Mouse (Mus musculus): ENCODE measurements around the gene Tnfsf11. TPM values are rescaled to one million over a fixed set of nuclear protein-coding genes. Genes with fewer than 3 reads are reported as not detected.

Tnfsf11 gene
- polyA plus RNA-seq, 1 experiment from 2014 or later = 0.32 TPM

- no peaks in the 10 kb centered on the region for H3K9me3 ChIP-seq (replicated peaks)
- H3K36me3 ChIP-seq = no peaks in the 10 kb centered on the region
- no peaks in the 10 kb centered on the region for H3K4me1 ChIP-seq
- WGBS = 88% methylated on average over 11 of the region's 11 CpGs
- H3K9ac ChIP-seq = no peak overlapping the region
- no peak overlapping the region for H3K4me2 ChIP-seq
- H3K27ac ChIP-seq = no peak overlapping the region
- no peak overlapping the region for H3K4me3 ChIP-seq (replicated peaks)
- no peak for ATAC-seq (replicated peaks; ENCODE audit: low FRiP score)
- no peaks in the 10 kb centered on the region for H3K27me3 ChIP-seq
These were observed 25.4 kb downstream of the Tnfsf11 start for GRCm38 (mm10) chr14:78282490-78282889.

GRCm38 (mm10) chr14:78276395-78276930, 31.4 kb downstream of the Tnfsf11 start:
- Histone ChIP-seq H3K36me3 (no peaks in the 10 kb centered on the region), H3K9ac (no peak overlapping the region), H3K27ac (no peak overlapping the region), H3K27me3 (no peaks in the 10 kb centered on the region), H3K9me3 (replicated peaks) (no peaks in the 10 kb centered on the region), H3K4me1 (no peaks in the 10 kb centered on the region), H3K4me2 (no peak overlapping the region), H3K4me3 (replicated peaks) (no peak overlapping the region)
- WGBS = 67% methylated on average over 18 of the region's 18 CpGs
- ATAC-seq (replicated peaks; ENCODE audit: low FRiP score) = no peak

- no peaks in the 10 kb centered on the region for H3K9me3 ChIP-seq (replicated peaks)
- no peaks in the 10 kb centered on the region for H3K4me1 ChIP-seq
- H3K27me3 ChIP-seq = no peaks in the 10 kb centered on the region
- 82% methylated on average over 5 of the region's 5 CpGs for WGBS
- no peak overlapping the region for H3K9ac ChIP-seq
- H3K27ac ChIP-seq = no peak overlapping the region
- no peak for ATAC-seq (replicated peaks; ENCODE audit: low FRiP score)
- no peak overlapping the region for H3K4me2 ChIP-seq
- H3K36me3 ChIP-seq = no peaks in the 10 kb centered on the region
- H3K4me3 ChIP-seq (replicated peaks) = no peak overlapping the region
These were observed 33.0 kb downstream of the Tnfsf11 start for GRCm38 (mm10) chr14:78274851-78275250.

DNA sequence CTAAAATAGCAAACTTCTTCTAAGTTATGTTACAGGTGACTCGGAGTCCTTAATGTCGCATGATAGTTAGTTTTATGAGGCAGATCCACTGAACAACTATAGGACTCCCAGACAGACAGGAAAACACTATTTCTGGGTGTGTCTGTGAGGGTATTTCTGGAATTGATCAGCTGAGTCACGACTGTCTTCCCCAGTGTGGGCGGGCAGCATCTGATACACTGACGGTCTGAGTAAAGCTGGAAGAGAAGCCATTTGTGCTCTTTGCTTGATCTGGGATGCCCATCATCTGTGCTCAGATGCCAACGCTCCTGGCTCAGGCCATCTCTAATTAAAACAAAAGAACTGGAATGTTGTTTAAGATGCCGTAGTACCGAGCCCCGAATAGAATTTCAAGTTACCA, 33.7 kb downstream of the Tnfsf11 start:
- H3K9ac ChIP-seq = no peak overlapping the region
- 84% methylated on average over 9 of the region's 9 CpGs for WGBS
- no peak for ATAC-seq (replicated peaks; ENCODE audit: low FRiP score)
- H3K27ac ChIP-seq = no peak overlapping the region
- H3K27me3 ChIP-seq = no peaks in the 10 kb centered on the region
- H3K4me1 ChIP-seq = no peaks in the 10 kb centered on the region
- H3K4me2 ChIP-seq = no peak overlapping the region
- H3K4me3 ChIP-seq (replicated peaks) = no peak overlapping the region
- H3K36me3 ChIP-seq = no peaks in the 10 kb centered on the region
- no peaks in the 10 kb centered on the region for H3K9me3 ChIP-seq (replicated peaks)

DNA sequence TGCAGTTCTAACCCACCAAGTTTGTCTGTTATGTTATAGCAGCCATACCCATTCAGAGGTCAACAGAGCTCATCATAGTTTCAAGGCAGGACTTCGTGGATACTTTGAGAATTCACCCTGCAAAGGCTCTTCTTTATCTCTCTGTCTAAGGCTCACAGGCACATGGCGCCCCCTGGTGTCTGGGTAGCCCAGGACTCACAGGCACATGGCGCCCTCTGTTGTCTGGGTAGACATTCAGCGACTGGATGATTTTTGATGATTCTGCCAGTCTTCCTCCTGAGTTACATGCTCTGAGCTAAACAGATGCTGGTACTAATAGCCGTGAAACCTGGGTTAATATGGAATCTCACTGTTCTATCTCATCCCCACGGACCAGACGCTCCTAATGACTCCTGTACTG, 34.3 kb downstream of the Tnfsf11 start:
- Histone ChIP-seq H3K4me1 (no peaks in the 10 kb centered on the region), H3K36me3 (no peaks in the 10 kb centered on the region), H3K27me3 (no peaks in the 10 kb centered on the region), H3K4me3 (replicated peaks) (no peak overlapping the region), H3K4me2 (no peak overlapping the region), H3K27ac (no peak overlapping the region), H3K9ac (no peak overlapping the region), H3K9me3 (replicated peaks) (no peaks in the 10 kb centered on the region)
- ATAC-seq (replicated peaks; ENCODE audit: low FRiP score) = no peak
- 80% methylated on average over 7 of the region's 7 CpGs for WGBS

DNA sequence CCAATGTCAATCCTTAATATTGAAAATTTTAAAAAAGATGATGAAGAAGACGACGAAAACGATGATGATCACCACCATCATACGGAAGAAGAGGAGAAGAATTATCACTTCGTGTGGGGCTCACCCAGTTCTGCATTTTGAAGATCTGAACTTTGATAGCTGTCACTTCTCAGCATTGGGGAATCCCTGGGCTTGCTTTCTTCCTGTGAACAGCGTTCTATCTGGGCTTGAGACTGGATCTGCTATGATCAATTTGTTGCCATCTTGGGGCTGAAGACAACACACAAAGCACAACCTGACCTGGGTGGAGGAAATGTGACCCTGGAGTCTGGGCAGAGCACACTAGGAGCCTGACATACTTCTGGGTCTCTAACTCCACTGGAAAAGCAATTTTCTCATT, 43.0 kb downstream of the Tnfsf11 start:
- Histone ChIP-seq H3K4me1 (no peaks in the 10 kb centered on the region), H3K9ac (no peak overlapping the region), H3K9me3 (replicated peaks) (no peaks in the 10 kb centered on the region), H3K27me3 (no peaks in the 10 kb centered on the region), H3K36me3 (no peaks in the 10 kb centered on the region), H3K4me3 (replicated peaks) (no peak overlapping the region), H3K4me2 (no peak overlapping the region), H3K27ac (no peak overlapping the region)
- ATAC-seq (replicated peaks; ENCODE audit: low FRiP score) = no peak
- WGBS = 89% methylated on average over 6 of the region's 6 CpGs

GRCm38 (mm10) chr14:78262596-78262995, 45.2 kb downstream of the Tnfsf11 start:
- H3K9me3 ChIP-seq (replicated peaks) = no peaks in the 10 kb centered on the region
- no peak overlapping the region for H3K4me3 ChIP-seq (replicated peaks)
- H3K9ac ChIP-seq = no peak overlapping the region
- no peaks in the 10 kb centered on the region for H3K36me3 ChIP-seq
- no peak overlapping the region for H3K27ac ChIP-seq
- no peaks in the 10 kb centered on the region for H3K27me3 ChIP-seq
- H3K4me2 ChIP-seq = no peak overlapping the region
- 87% methylated on average over 7 of the region's 7 CpGs for WGBS
- no peaks in the 10 kb centered on the region for H3K4me1 ChIP-seq
- ATAC-seq (replicated peaks; ENCODE audit: low FRiP score) = no peak

DNA sequence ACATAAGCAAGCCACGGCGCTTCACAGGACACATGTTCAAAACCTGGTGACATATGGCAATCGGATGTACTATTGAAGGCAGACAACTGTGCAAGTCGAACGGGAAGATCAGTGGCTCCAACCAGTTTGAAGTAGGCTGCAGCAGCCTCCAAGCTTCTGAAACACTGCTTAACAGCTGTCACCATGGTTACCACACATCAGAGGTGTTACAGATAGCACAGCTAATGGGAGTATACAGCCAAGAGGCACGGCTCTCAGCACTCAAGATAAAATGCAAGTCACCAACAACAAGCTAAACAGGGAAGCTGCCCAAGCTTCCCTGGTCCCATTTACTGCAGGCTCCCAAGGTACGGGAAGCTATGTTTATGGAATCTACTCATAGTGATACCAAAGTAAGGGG, 46.6 kb downstream of the Tnfsf11 start:
- H3K4me3 ChIP-seq (replicated peaks) = no peak overlapping the region
- no peak overlapping the region for H3K9ac ChIP-seq
- H3K4me2 ChIP-seq = no peak overlapping the region
- 62% methylated on average over 7 of the region's 7 CpGs for WGBS
- no peak for ATAC-seq (replicated peaks; ENCODE audit: low FRiP score)
- H3K27ac ChIP-seq = no peak overlapping the region
- H3K4me1 ChIP-seq = no peaks in the 10 kb centered on the region
- H3K27me3 ChIP-seq = no peaks in the 10 kb centered on the region
- no peaks in the 10 kb centered on the region for H3K36me3 ChIP-seq
- no peaks in the 10 kb centered on the region for H3K9me3 ChIP-seq (replicated peaks)

- Histone ChIP-seq H3K4me2 (no peak overlapping the region), H3K9ac (no peak overlapping the region), H3K36me3 (no peaks in the 10 kb centered on the region), H3K4me3 (replicated peaks) (no peak overlapping the region), H3K27me3 (no peaks in the 10 kb centered on the region), H3K9me3 (replicated peaks) (no peaks in the 10 kb centered on the region), H3K4me1 (no peaks in the 10 kb centered on the region), H3K27ac (no peak overlapping the region)
- 85% methylated on average over 7 of the region's 7 CpGs for WGBS
- no peak for ATAC-seq (replicated peaks; ENCODE audit: low FRiP score)
These were observed 53.8 kb downstream of the Tnfsf11 start for GRCm38 (mm10) chr14:78254017-78254416.

- Histone ChIP-seq H3K9ac (no peak overlapping the region), H3K27ac (no peak overlapping the region), H3K4me2 (no peak overlapping the region), H3K36me3 (no peaks in the 10 kb centered on the region), H3K9me3 (replicated peaks) (no peaks in the 10 kb centered on the region), H3K27me3 (no peaks in the 10 kb centered on the region), H3K4me1 (no peaks in the 10 kb centered on the region), H3K4me3 (replicated peaks) (no peak overlapping the region)
- WGBS = 85% methylated on average over 5 of the region's 5 CpGs
- ATAC-seq (replicated peaks; ENCODE audit: low FRiP score) = no peak
These were observed 61.2 kb downstream of the Tnfsf11 start for GRCm38 (mm10) chr14:78246601-78247000.

DNA sequence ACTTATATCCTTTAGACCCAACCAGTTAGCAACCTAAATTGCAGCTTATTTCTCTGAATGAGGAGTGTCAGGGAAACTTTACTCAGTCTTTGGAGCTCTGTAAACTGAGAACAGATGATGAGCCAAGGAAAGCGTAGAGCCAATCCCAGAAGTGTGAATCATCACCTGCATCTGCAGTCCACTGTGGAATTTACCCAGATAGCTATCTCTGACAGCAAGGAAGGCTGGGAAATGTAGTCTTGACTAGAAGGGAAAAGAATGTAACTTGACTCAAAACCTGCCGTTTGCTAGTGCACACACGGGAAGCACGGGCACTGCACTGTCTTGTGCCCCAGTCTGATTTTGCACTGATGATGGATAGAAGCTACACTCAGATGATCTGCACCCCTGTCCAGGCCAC, 63.0 kb downstream of the Tnfsf11 start:
- H3K4me2 ChIP-seq = no peak overlapping the region
- H3K4me1 ChIP-seq = no peaks in the 10 kb centered on the region
- H3K27ac ChIP-seq = no peak overlapping the region
- no peaks in the 10 kb centered on the region for H3K9me3 ChIP-seq (replicated peaks)
- H3K9ac ChIP-seq = no peak overlapping the region
- H3K36me3 ChIP-seq = no peaks in the 10 kb centered on the region
- no peak overlapping the region for H3K4me3 ChIP-seq (replicated peaks)
- WGBS = 30% methylated on average over 4 of the region's 4 CpGs
- ATAC-seq (replicated peaks; ENCODE audit: low FRiP score) = no peak
- no peaks in the 10 kb centered on the region for H3K27me3 ChIP-seq

DNA sequence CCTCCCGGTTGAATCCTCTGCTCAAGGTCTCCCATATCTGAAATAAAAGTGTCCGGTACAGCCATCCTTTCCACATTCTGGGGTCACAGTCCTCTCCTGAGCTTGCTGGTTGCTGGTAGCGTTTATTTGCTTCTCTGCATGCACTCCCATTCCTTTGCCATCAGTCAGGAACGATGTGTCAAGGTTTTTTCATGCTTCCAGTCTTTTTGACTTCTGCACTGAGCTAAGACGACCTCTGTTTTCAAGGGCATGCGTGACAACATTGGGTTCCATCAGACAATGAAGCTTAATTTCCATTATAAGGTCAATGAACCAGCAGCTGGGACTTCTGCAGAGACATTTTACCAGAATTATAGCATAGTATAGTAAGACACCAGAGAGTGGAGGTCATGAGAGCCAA, 68.5 kb downstream of the Tnfsf11 start:
- Histone ChIP-seq H3K9ac (no peak overlapping the region), H3K27ac (no peak overlapping the region), H3K4me2 (no peak overlapping the region), H3K4me1 (peaks cover 7% of the 10 kb centered on the region; the same call in 1 of the 2 replicates), H3K9me3 (replicated peaks) (no peaks in the 10 kb centered on the region), H3K4me3 (replicated peaks) (no peak overlapping the region), H3K27me3 (no peaks in the 10 kb centered on the region), H3K36me3 (no peaks in the 10 kb centered on the region)
- WGBS = 76% methylated on average over 6 of the region's 6 CpGs
- no peak for ATAC-seq (replicated peaks; ENCODE audit: low FRiP score)

DNA sequence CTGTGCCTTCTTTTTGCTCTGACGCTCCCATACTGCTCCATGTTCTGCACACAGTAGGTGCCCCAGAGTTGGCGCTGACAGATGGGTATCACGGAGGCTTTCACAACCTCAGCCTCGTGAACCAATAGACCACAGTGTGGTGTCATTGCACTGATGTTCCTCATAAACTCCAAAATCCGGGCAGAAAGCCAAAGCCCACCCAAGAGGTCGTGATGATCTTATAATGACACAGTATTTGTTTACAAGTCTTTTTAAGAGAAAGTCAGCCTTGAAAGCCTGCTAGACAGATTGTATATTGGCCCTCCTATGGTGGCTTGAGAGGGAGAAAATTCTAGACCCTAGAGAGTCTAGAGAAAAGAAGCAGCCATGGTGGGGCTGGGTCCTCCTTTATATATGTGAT, 70.6 kb downstream of the Tnfsf11 start:
- ATAC-seq (replicated peaks; ENCODE audit: low FRiP score) = no peak
- WGBS = 70% methylated on average over 6 of the region's 6 CpGs

More for the DNA sequence above, 70.6 kb downstream of the Tnfsf11 start:
- Histone ChIP-seq H3K4me3 (replicated peaks) (no peak overlapping the region), H3K27ac (no peak overlapping the region), H3K36me3 (no peaks in the 10 kb centered on the region), H3K4me2 (no peak overlapping the region), H3K9ac (no peak overlapping the region), H3K9me3 (replicated peaks) (no peaks in the 10 kb centered on the region), H3K4me1 (peaks cover 7% of the 10 kb centered on the region; the same call in 1 of the 2 replicates), H3K27me3 (no peaks in the 10 kb centered on the region)

Data from kidney, embryonic 15.5 days (tissue).